Mouse (Mus musculus): ENCODE data around the gene Pou2f3. TPM values are rescaled to one million over a fixed set of nuclear protein-coding genes. Genes with fewer than 3 reads are reported as not detected.

Pou2f3 gene
- polyA plus RNA-seq, 1 experiment, result 0.77 TPM

GRCm38 (mm10) chr9:43241291-43241690 lies 31.1 kb upstream of the Pou2f3 start:
- Histone ChIP-seq H3K27ac (ENCODE audit: control insufficient read depth, insufficient read depth, low read depth, low read length, poor library complexity) (no peak overlapping the region), H3K4me1 (ENCODE audit: control insufficient read depth, insufficient read depth, low read length) (peaks cover 9% of the 10 kb centered on the region), H3K4me3 (replicated peaks; ENCODE audit: control insufficient read depth, low read depth, low read length) (no peak overlapping the region)
- 23% methylated on average over 4 of the region's 4 CpGs for WGBS
- no peak for TF ChIP-seq POLR2A (IDR thresholded peaks at IDR 0.05; ENCODE audit: borderline replicate concordance, control insufficient read depth, low read depth, low read length)
- TF ChIP-seq CTCF (IDR thresholded peaks at IDR 0.05; ENCODE audit: control insufficient read depth, insufficient read depth, low read length), result no peak

- 68% methylated on average over 2 of the region's 2 CpGs for WGBS
- TF ChIP-seq CTCF (IDR thresholded peaks at IDR 0.05; ENCODE audit: control insufficient read depth, insufficient read depth, low read length) (no peak), POLR2A (IDR thresholded peaks at IDR 0.05; ENCODE audit: borderline replicate concordance, control insufficient read depth, low read depth, low read length) (no peak)
- H3K4me3 ChIP-seq (replicated peaks; ENCODE audit: control insufficient read depth, low read depth, low read length), result no peak overlapping the region
- peaks cover 9% of the 10 kb centered on the region for H3K4me1 ChIP-seq (ENCODE audit: control insufficient read depth, insufficient read depth, low read length)
- peak overlapping the region; percentile 81 for H3K27ac ChIP-seq (ENCODE audit: control insufficient read depth, insufficient read depth, low read depth, low read length, poor library complexity)
Observed at GRCm38 (mm10) chr9:43240594-43240900, 30.4 kb upstream of the Pou2f3 start.

- 4% methylated on average over 43 of the region's 44 CpGs for WGBS
- H3K4me1 ChIP-seq (ENCODE audit: control insufficient read depth, insufficient read depth, low read length), result peaks cover 7% of the 10 kb centered on the region
- TF ChIP-seq POLR2A (IDR thresholded peaks at IDR 0.05; ENCODE audit: borderline replicate concordance, control insufficient read depth, low read depth, low read length), result no peak; the same call in 1 of the 2 replicates
Observed at GRCm38 (mm10) chr9:43239712-43240593, 29.8 kb upstream of the Pou2f3 start, which contains the start of gene Oaf. Gene Oaf, minus strand, starts transcription at chr9:43239911.

GRCm38 (mm10) chr9:43238631-43239545 lies 28.7 kb upstream of the Pou2f3 start:
- TF ChIP-seq POLR2A (IDR thresholded peaks at IDR 0.05; ENCODE audit: borderline replicate concordance, control insufficient read depth, low read depth, low read length), result no peak
- peak overlapping the region; percentile 81 for H3K27ac ChIP-seq (ENCODE audit: control insufficient read depth, insufficient read depth, low read depth, low read length, poor library complexity)
- peaks cover 6% of the 10 kb centered on the region; the same call in 1 of the 2 replicates for H3K4me1 ChIP-seq (ENCODE audit: control insufficient read depth, insufficient read depth, low read length)
- H3K4me3 ChIP-seq (replicated peaks; ENCODE audit: control insufficient read depth, low read depth, low read length), result peak overlapping the region; percentile 68
- 5% methylated on average over 51 of the region's 51 CpGs for WGBS

More at GRCm38 (mm10) chr9:43239712-43240593, 29.8 kb upstream of the Pou2f3 start, which contains the start of gene Oaf:
- Histone ChIP-seq H3K27ac (ENCODE audit: control insufficient read depth, insufficient read depth, low read depth, low read length, poor library complexity) (peak within 1 kb of the TSS; percentile 81), H3K4me3 (replicated peaks; ENCODE audit: control insufficient read depth, low read depth, low read length) (peak within 1 kb of the TSS; percentile 74)

- WGBS, result 46% methylated on average over 2 of the region's 2 CpGs
- Histone ChIP-seq H3K4me3 (replicated peaks; ENCODE audit: control insufficient read depth, low read depth, low read length) (peak overlapping the region; percentile 68), H3K4me1 (ENCODE audit: control insufficient read depth, insufficient read depth, low read length) (peaks cover 5% of the 10 kb centered on the region; the same call in 1 of the 2 replicates), H3K27ac (ENCODE audit: control insufficient read depth, insufficient read depth, low read depth, low read length, poor library complexity) (no peak overlapping the region)
- TF ChIP-seq POLR2A (IDR thresholded peaks at IDR 0.05; ENCODE audit: borderline replicate concordance, control insufficient read depth, low read depth, low read length), result no peak
- TF ChIP-seq CTCF (IDR thresholded peaks at IDR 0.05; ENCODE audit: control insufficient read depth, insufficient read depth, low read length), result no peak
Observed at GRCm38 (mm10) chr9:43238167-43238566, 28.0 kb upstream of the Pou2f3 start.

GRCm38 (mm10) chr9:43237111-43237775 lies 27.1 kb upstream of the Pou2f3 start:
- TF ChIP-seq CTCF (IDR thresholded peaks at IDR 0.05; ENCODE audit: control insufficient read depth, insufficient read depth, low read length), result no peak
- TF ChIP-seq POLR2A (IDR thresholded peaks at IDR 0.05; ENCODE audit: borderline replicate concordance, control insufficient read depth, low read depth, low read length), result no peak
- 75% methylated on average over 7 of the region's 7 CpGs for WGBS
- Histone ChIP-seq H3K27ac (ENCODE audit: control insufficient read depth, insufficient read depth, low read depth, low read length, poor library complexity) (no peak overlapping the region), H3K4me3 (replicated peaks; ENCODE audit: control insufficient read depth, low read depth, low read length) (no peak overlapping the region), H3K4me1 (ENCODE audit: control insufficient read depth, insufficient read depth, low read length) (peaks cover 5% of the 10 kb centered on the region; the same call in 1 of the 2 replicates)

GRCm38 (mm10) chr9:43236576-43236975 lies 26.4 kb upstream of the Pou2f3 start:
- H3K4me1 ChIP-seq (ENCODE audit: control insufficient read depth, insufficient read depth, low read length), result peaks cover 5% of the 10 kb centered on the region; the same call in 1 of the 2 replicates
- 88% methylated on average over 7 of the region's 7 CpGs for WGBS
- TF ChIP-seq POLR2A (IDR thresholded peaks at IDR 0.05; ENCODE audit: borderline replicate concordance, control insufficient read depth, low read depth, low read length) (no peak), CTCF (IDR thresholded peaks at IDR 0.05; ENCODE audit: control insufficient read depth, insufficient read depth, low read length) (no peak)
- H3K4me3 ChIP-seq (replicated peaks; ENCODE audit: control insufficient read depth, low read depth, low read length), result no peak overlapping the region
- no peak overlapping the region for H3K27ac ChIP-seq (ENCODE audit: control insufficient read depth, insufficient read depth, low read depth, low read length, poor library complexity)

All from bone marrow, adult 2 months (tissue).